Mouse (Mus musculus): Measurements from ENCODE around the gene Lhfpl2.

DNA sequence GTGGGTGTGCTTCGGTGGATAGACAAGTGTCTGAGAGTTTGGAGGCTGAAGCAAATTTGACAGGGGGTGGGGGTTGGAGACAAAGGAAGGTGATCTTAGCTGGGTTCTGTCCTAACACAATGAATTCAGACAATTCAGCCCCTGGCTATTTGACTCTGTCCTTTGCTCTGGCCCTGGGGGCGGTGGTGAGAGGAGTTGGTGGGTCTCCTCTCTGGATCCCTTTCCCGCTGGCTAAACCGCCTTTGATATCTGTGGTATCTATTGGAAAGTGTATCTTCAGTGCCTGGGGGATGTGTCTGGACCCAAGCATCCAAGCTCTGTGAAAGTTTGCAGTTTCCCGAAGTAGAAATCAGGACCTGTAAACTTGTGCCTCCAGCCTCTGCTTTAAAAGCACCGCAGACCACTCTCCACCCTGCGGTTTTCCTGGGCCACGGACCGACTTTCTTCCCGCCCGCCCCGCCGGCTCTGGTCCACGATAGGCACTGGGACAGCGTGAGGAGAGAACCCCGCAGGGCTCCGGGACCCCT lies 497 bp upstream of the Lhfpl2 start:
- TF ChIP-seq CTCF (IDR thresholded peaks at IDR 0.05; ENCODE audit: low read depth) (no peak), EP300 (IDR thresholded peaks at IDR 0.05; ENCODE audit: low read depth) (no peak)
